Mouse (Mus musculus) MEL (cell line): ENCODE results near the gene Adam8. TPM values are rescaled to one million over a fixed set of nuclear protein-coding genes. Genes with fewer than 3 reads are reported as not detected.

Experiments used
- DNase-seq: peaks from one replicate; pipeline ENCODE4 v3.0.0; 2011; ENCODE audit warnings: low read depth, low spot score
- H3K27ac ChIP-seq: 2 replicates; pipeline ENCODE4 v1.5.1; 2012; ENCODE audit warnings: low read depth, mild to moderate bottlenecking, control low read depth, low read length, moderate library complexity; ENCODE audit not compliant: control insufficient read depth
- H3K27me3 ChIP-seq, 2 experiments: fragments of 150-350 bp in 1 of 2; sonication (generic) in 1 of 2; 2 replicates each; pipeline ENCODE4 v1.6.1; 2012; ENCODE audit warnings: low read length in 2 of 2, mild to moderate bottlenecking in 2 of 2, improper control_type of control experiment in 1 of 2, moderate library complexity in 1 of 2; ENCODE audit not compliant: insufficient read depth in 2 of 2, control insufficient read depth in 1 of 2
- H3K36me3 ChIP-seq, 2 experiments: 2 replicates each; pipeline ENCODE4 v1.6.1; 2012 to 2014; ENCODE audit warnings: low read length in 2 of 2, improper control_type of control experiment in 1 of 2, inconsistent platforms in 1 of 2, mild to moderate bottlenecking in 1 of 2; ENCODE audit not compliant: insufficient read depth in 2 of 2, control insufficient read depth in 1 of 2
- H3K4me1 ChIP-seq, 2 experiments: fragments of 150-350 bp in 1 of 2; sonication (generic) in 1 of 2; 2 replicates each; pipeline ENCODE4 v1.6.1; 2012; ENCODE audit warnings: low read length in 2 of 2, improper control_type of control experiment in 1 of 2, mild to moderate bottlenecking in 1 of 2; ENCODE audit not compliant: insufficient read depth in 2 of 2, control insufficient read depth in 1 of 2
- H3K4me3 ChIP-seq, 2 experiments: fragments of 150-350 bp in 1 of 2; sonication (generic) in 1 of 2; 2 replicates each; pipeline ENCODE4 v1.5.1; 2012; ENCODE audit warnings: low read depth in 2 of 2, low read length in 2 of 2, mild to moderate bottlenecking in 2 of 2, moderate library complexity in 2 of 2, control low read depth in 1 of 2, improper control_type of control experiment in 1 of 2; ENCODE audit not compliant: control insufficient read depth in 1 of 2, insufficient read depth in 1 of 2
- H3K79me2 ChIP-seq: 2 replicates; pipeline ENCODE4 v1.6.1; 2012; ENCODE audit warnings: mild to moderate bottlenecking, low read length, moderate library complexity; ENCODE audit not compliant: control insufficient read depth, poor library complexity, insufficient read depth
- H3K9ac ChIP-seq: 2 replicates; pipeline ENCODE4 v1.6.1; 2012; ENCODE audit warnings: low read depth, mild to moderate bottlenecking, control low read depth, low read length, moderate library complexity; ENCODE audit not compliant: control insufficient read depth, poor library complexity, severe bottlenecking
- H3K9me3 ChIP-seq: fragments of 150-350 bp; sonication (generic); replicated peaks from 2 replicates; pipeline ENCODE4 v1.6.1; 2012; ENCODE audit warnings: mild to moderate bottlenecking, low read length, improper control_type of control experiment, moderate library complexity; ENCODE audit not compliant: insufficient read depth
- BHLHE40 ChIP-seq: IDR thresholded peaks from 2 replicates; pipeline ENCODE4 v1.6.1; 2012; ENCODE audit warnings: low read depth, mild to moderate bottlenecking, inconsistent platforms, low read length, improper control_type of control experiment, borderline replicate concordance
- CHD1 ChIP-seq: IDR thresholded peaks from 2 replicates; pipeline ENCODE4 v1.6.1; 2012; ENCODE audit warnings: low read depth, mild to moderate bottlenecking, inconsistent platforms, low read length, improper control_type of control experiment
- CHD2 ChIP-seq: IDR thresholded peaks from 2 replicates; pipeline ENCODE4 v1.6.1; 2011; ENCODE audit warnings: low read length, improper control_type of control experiment
- CTCF ChIP-seq, 3 experiments: IDR thresholded peaks in 2 of 3; conservative IDR thresholded peaks in 1 of 3; 2 replicates each; pipeline ENCODE4 v1.5.1; 2011 to 2012; ENCODE audit warnings: low read length in 3 of 3, low read depth in 2 of 3, mild to moderate bottlenecking in 2 of 3, improper control_type of control experiment in 1 of 3, inconsistent platforms in 1 of 3, mixed read lengths in 1 of 3, moderate library complexity in 1 of 3; ENCODE audit not compliant: control insufficient read depth in 1 of 3, insufficient read depth in 1 of 3, poor library complexity in 1 of 3, severe bottlenecking in 1 of 3
- E2F4 ChIP-seq: IDR thresholded peaks from 2 replicates; pipeline ENCODE4 v1.6.1; 2011; ENCODE audit warnings: low read depth, low read length, improper control_type of control experiment, borderline replicate concordance
- EP300 ChIP-seq, 2 experiments: IDR thresholded peaks; 2 replicates each; pipeline ENCODE4 v1.6.1; 2011; ENCODE audit warnings: improper control_type of control experiment in 2 of 2, low read length in 2 of 2, low read depth in 1 of 2, mild to moderate bottlenecking in 1 of 2
- ETS1 ChIP-seq: IDR thresholded peaks from 2 replicates; pipeline ENCODE4 v1.6.1; 2012; ENCODE audit warnings: low read depth, mild to moderate bottlenecking, inconsistent platforms, low read length, improper control_type of control experiment, moderate library complexity
- GABPA ChIP-seq: IDR thresholded peaks from 2 replicates; pipeline ENCODE4 v1.6.1; 2012; ENCODE audit warnings: low read depth, mild to moderate bottlenecking, inconsistent platforms, low read length, improper control_type of control experiment, moderate library complexity
- GATA1 ChIP-seq: IDR thresholded peaks from 2 replicates; pipeline ENCODE4 v1.6.1; 2011; ENCODE audit warnings: low read depth, low read length, improper control_type of control experiment
- JUND ChIP-seq: IDR thresholded peaks from 2 replicates; pipeline ENCODE4 v1.6.1; 2011; ENCODE audit warnings: low read depth, mild to moderate bottlenecking, improper control_type of control experiment, low read length
- KAT2A ChIP-seq: conservative IDR thresholded peaks from 2 replicates; pipeline ENCODE4 v1.6.1; 2012; ENCODE audit warnings: low read depth, low read length, improper control_type of control experiment, inconsistent platforms
- MAX ChIP-seq: IDR thresholded peaks from 2 replicates; pipeline ENCODE4 v1.6.1; 2011; ENCODE audit warnings: low read length, improper control_type of control experiment
- MEF2A ChIP-seq: IDR thresholded peaks from 2 replicates; pipeline ENCODE4 v1.6.1; 2014; ENCODE audit warnings: low read depth, mild to moderate bottlenecking, inconsistent platforms, low read length, improper control_type of control experiment; ENCODE audit not compliant: poor library complexity, insufficient replicate concordance, severe bottlenecking; ENCODE audit errors: extremely low read depth
- MYB ChIP-seq: IDR thresholded peaks from 2 replicates; pipeline ENCODE4 v1.6.1; 2011; ENCODE audit warnings: mild to moderate bottlenecking, low read depth, low read length, improper control_type of control experiment
- NELFE ChIP-seq: IDR thresholded peaks from 2 replicates; pipeline ENCODE4 v1.6.1; 2011; ENCODE audit warnings: low read depth, low read length, improper control_type of control experiment
- POLR2A ChIP-seq, 2 experiments: IDR thresholded peaks; 2 replicates each; pipeline ENCODE4 v1.6.1; 2011 to 2012; ENCODE audit warnings: low read length in 2 of 2, mild to moderate bottlenecking in 2 of 2, control low read depth in 1 of 2, improper control_type of control experiment in 1 of 2, low read depth in 1 of 2, moderate library complexity in 1 of 2; ENCODE audit not compliant: control insufficient read depth in 1 of 2, insufficient read depth in 1 of 2, poor library complexity in 1 of 2
- POLR2AphosphoS2 ChIP-seq: IDR thresholded peaks from 2 replicates; pipeline ENCODE4 v1.6.1; 2011; ENCODE audit warnings: low read length, improper control_type of control experiment
- RAD21 ChIP-seq: IDR thresholded peaks from 2 replicates; pipeline ENCODE4 v1.6.1; 2011; ENCODE audit warnings: mild to moderate bottlenecking, low read depth, low read length, improper control_type of control experiment
- RCOR1 ChIP-seq: IDR thresholded peaks from 2 replicates; pipeline ENCODE4 v1.6.1; 2012; ENCODE audit warnings: low read depth, mild to moderate bottlenecking, inconsistent platforms, low read length, improper control_type of control experiment
- SMC3 ChIP-seq: IDR thresholded peaks from 2 replicates; pipeline ENCODE4 v1.6.1; 2011; ENCODE audit warnings: low read depth, low read length, improper control_type of control experiment
- UBTF ChIP-seq: IDR thresholded peaks from 2 replicates; pipeline ENCODE4 v1.6.1; 2012; ENCODE audit warnings: low read depth, mild to moderate bottlenecking, inconsistent platforms, low read length, improper control_type of control experiment, moderate library complexity, borderline replicate concordance; ENCODE audit not compliant: insufficient read depth
- USF2 ChIP-seq, 2 experiments: IDR thresholded peaks; 2 replicates each; pipeline ENCODE4 v1.6.1; 2011 to 2012; ENCODE audit warnings: improper control_type of control experiment in 2 of 2, low read length in 2 of 2, borderline replicate concordance in 1 of 2, inconsistent platforms in 1 of 2, low read depth in 1 of 2, mild to moderate bottlenecking in 1 of 2; ENCODE audit not compliant: insufficient read depth in 1 of 2
- ZKSCAN1 ChIP-seq: IDR thresholded peaks from 2 replicates; pipeline ENCODE4 v1.6.1; 2012; ENCODE audit warnings: low read depth, mild to moderate bottlenecking, inconsistent platforms, low read length, improper control_type of control experiment, moderate library complexity
- ZMIZ1 ChIP-seq: IDR thresholded peaks from 2 replicates; pipeline ENCODE4 v1.6.1; 2012; ENCODE audit warnings: low read depth, mild to moderate bottlenecking, inconsistent platforms, low read length, improper control_type of control experiment, moderate library complexity
- polyA plus RNA-seq, 2 experiments: library from polyadenylated mRNA; stranded (reverse) in 1 of 2; unstranded in 1 of 2; fragments of >175 nt in 1 of 2; fragments of >200 nt in 1 of 2; gene quantifications; 2 replicates each; pipeline versions ENCODE4 v1.2.1 to v1.2.4; 2012; ENCODE audit warnings: low replicate concordance in 2 of 2, low read depth in 1 of 2; ENCODE audit not compliant: insufficient read length in 2 of 2, insufficient read depth in 1 of 2, missing spikeins in 1 of 2
- total RNA-seq: library from RNA; depleted of rRNA; stranded (reverse); fragments of 300-350 nt; gene quantifications from 2 replicates; pipeline ENCODE4 v1.2.3, GENCODE M21; 2012

Gene Adam8
- total and polyA plus RNA-seq, 3 experiments, result 0.39 to 0.50 TPM; not detected in 1

GRCm38 (mm10) chr7:139969348-139970130 is 22.8 kb downstream of the Adam8 start (continued):
- TF ChIP-seq MYB (no peak), BHLHE40 (no peak), GATA1 (no peak), ZMIZ1 (no peak), CHD2 (no peak), E2F4 (no peak), EP300 (IDR thresholded peaks at IDR 0.05; ENCODE audit: low read depth in 1 of 2, low read length in 2 of 2) (no peak)

- Histone ChIP-seq H3K27me3 (no peaks in the 10 kb centered on the region), H3K4me1 (peaks cover 0 to 18% of the 10 kb centered on the region in 2 experiments; a peak in 3 of 4 replicates), H3K4me3 (no peak overlapping the region), H3K9me3 (no peaks in the 10 kb centered on the region), H3K27ac (no peak overlapping the region), H3K79me2 (no peaks in the 10 kb centered on the region), H3K9ac (no peak overlapping the region), H3K36me3 (peaks cover 0 to 13% of the 10 kb centered on the region in 2 experiments; a peak in 2 of 4 replicates)
- TF ChIP-seq ZMIZ1 (no peak), POLR2A (IDR thresholded peaks at IDR 0.05; ENCODE audit: control insufficient read depth in 1 of 2, insufficient read depth in 1 of 2, low read depth in 1 of 2, low read length in 2 of 2, poor library complexity in 1 of 2) (no peak), USF2 (IDR thresholded peaks at IDR 0.05; ENCODE audit: borderline replicate concordance in 1 of 2, insufficient read depth in 1 of 2, low read depth in 1 of 2, low read length in 2 of 2) (no peak), CHD1 (no peak), GATA1 (no peak), POLR2AphosphoS2 (no peak), ZKSCAN1 (no peak), CTCF (IDR thresholded peaks at IDR 0.05 in 2 of 3, conservative IDR thresholded peaks at IDR 0.05 in 1 of 3; ENCODE audit: control insufficient read depth in 1 of 3, insufficient read depth in 1 of 3, low read depth in 2 of 3, low read length in 3 of 3, poor library complexity in 1 of 3, severe bottlenecking in 1 of 3) (no peak), RCOR1 (no peak), GABPA (no peak), NELFE (no peak), EP300 (IDR thresholded peaks at IDR 0.05; ENCODE audit: low read depth in 1 of 2, low read length in 2 of 2) (no peak), SMC3 (no peak), ETS1 (no peak), KAT2A (no peak), JUND (no peak), MEF2A (no peak), UBTF (no peak), RAD21 (no peak), MAX (no peak)
- no peak for DNase-seq
Measured at GRCm38 (mm10) chr7:139968428-139968827, 23.9 kb downstream of the Adam8 start.
